Mouse (Mus musculus) forebrain, embryonic 15.5 days (tissue): ENCODE measurements around the gene Qk. TPM values are rescaled to one million over a fixed set of nuclear protein-coding genes. Genes with fewer than 3 reads are reported as not detected.

Experiments
- ATAC-seq: fragments of 200-750 bp; cut with Nextera tagmentation; replicated peaks from 2 replicates; pipeline ENCODE4 v1.8.0; 2017; ENCODE audit warnings: mild to moderate bottlenecking, moderate TSS enrichment, moderate library complexity
- H3K27ac ChIP-seq: fragments of 300-500 bp; sonication (generic); replicated peaks from 2 replicates; pipeline ENCODE4 v1.5.1; 2015; ENCODE audit warnings: mild to moderate bottlenecking, inconsistent platforms
- H3K27me3 ChIP-seq: fragments of 300-500 bp; sonication (generic); 2 replicates; pipeline ENCODE4 v1.6.1; 2015; ENCODE audit warnings: inconsistent platforms
- H3K36me3 ChIP-seq: fragments of 300-500 bp; sonication (generic); 2 replicates; pipeline ENCODE4 v1.6.1; 2015; ENCODE audit warnings: mild to moderate bottlenecking, inconsistent platforms
- H3K4me1 ChIP-seq: fragments of 300-500 bp; sonication (generic); 2 replicates; pipeline ENCODE4 v1.6.1; 2015; ENCODE audit warnings: inconsistent platforms
- H3K4me2 ChIP-seq: fragments of 300-500 bp; sonication (generic); replicated peaks from 2 replicates; pipeline ENCODE4 v1.6.1; 2015; ENCODE audit warnings: mild to moderate bottlenecking, inconsistent platforms
- H3K4me3 ChIP-seq: fragments of 300-500 bp; sonication (generic); 2 replicates; pipeline ENCODE4 v1.5.1; 2015; ENCODE audit warnings: mild to moderate bottlenecking, inconsistent platforms
- H3K9ac ChIP-seq: fragments of 300-500 bp; sonication (generic); replicated peaks from 2 replicates; pipeline ENCODE4 v1.6.1; 2015; ENCODE audit warnings: mild to moderate bottlenecking, inconsistent platforms
- H3K9me3 ChIP-seq: fragments of 300-500 bp; sonication (generic); 2 replicates; pipeline ENCODE4 v1.6.1; 2016; ENCODE audit warnings: inconsistent platforms
- WGBS: fragments of 180-500 bp; shearing (Covaris S2); methylation state at CpG from one replicate; pipeline ENCODE4 v1.1.7; 2015; ENCODE audit warnings: mixed read lengths; 5-methylcytosine and 5-hydroxymethylcytosine counted together
- polyA plus RNA-seq: library from polyadenylated mRNA; unstranded; fragments of >200 nt; fragmentation: Nextera tagmentation; extraction: Ambion mirVana; gene quantifications from 2 replicates; pipeline ENCODE4 v1.2.1, GENCODE M21; 2015

Gene Qk
- polyA plus RNA-seq, 1 experiment from 2014 or later: 45.4 TPM

- peak overlapping the region; percentile 92 for H3K27ac ChIP-seq
- WGBS: 61% methylated on average over 12 of the region's 12 CpGs
- H3K27me3 ChIP-seq: no peaks in the 10 kb centered on the region
- no peak overlapping the region for H3K4me2 ChIP-seq
- no peak overlapping the region for H3K9ac ChIP-seq
- no peak overlapping the region for H3K4me3 ChIP-seq
- H3K4me1 ChIP-seq: peaks cover 34% of the 10 kb centered on the region
- H3K36me3 ChIP-seq: no peaks in the 10 kb centered on the region
- no peaks in the 10 kb centered on the region for H3K9me3 ChIP-seq
- no peak for ATAC-seq
Observed at GRCm38 (mm10) chr17:10336558-10336957, 16.9 kb upstream of the Qk start.

GRCm38 (mm10) chr17:10335809-10336499, 16.3 kb upstream of the Qk start:
- no peaks in the 10 kb centered on the region for H3K9me3 ChIP-seq
- peak overlapping the region; percentile 52 for H3K4me2 ChIP-seq
- no peaks in the 10 kb centered on the region for H3K36me3 ChIP-seq
- WGBS: 10% methylated on average over 16 of the region's 16 CpGs
- peak; percentile 39 for ATAC-seq
- H3K4me1 ChIP-seq: peaks cover 34% of the 10 kb centered on the region
- H3K4me3 ChIP-seq: peak overlapping the region; percentile 48
- H3K9ac ChIP-seq: peak overlapping the region; percentile 58
- H3K27me3 ChIP-seq: no peaks in the 10 kb centered on the region
- H3K27ac ChIP-seq: peak overlapping the region; percentile 92

GRCm38 (mm10) chr17:10334957-10335690, 15.5 kb upstream of the Qk start:
- Histone ChIP-seq H3K27me3 (no peaks in the 10 kb centered on the region), H3K9ac (peak overlapping the region; percentile 58), H3K27ac (peak overlapping the region; percentile 92), H3K36me3 (no peaks in the 10 kb centered on the region), H3K9me3 (no peaks in the 10 kb centered on the region), H3K4me1 (peaks cover 36% of the 10 kb centered on the region), H3K4me2 (peak overlapping the region; percentile 52), H3K4me3 (peak overlapping the region; percentile 48)
- under 1% methylated on average over 31 of the region's 31 CpGs for whole genome bisulfite sequencing
- peak; percentile 95 for ATAC-seq

GRCm38 (mm10) chr17:10334481-10334880, 14.8 kb upstream of the Qk start:
- peak overlapping the region; percentile 52 for H3K4me2 ChIP-seq
- peak overlapping the region; percentile 48 for H3K4me3 ChIP-seq
- no peaks in the 10 kb centered on the region for H3K9me3 ChIP-seq
- H3K36me3 ChIP-seq: no peaks in the 10 kb centered on the region
- peak overlapping the region; percentile 92 for H3K27ac ChIP-seq
- 4% methylated on average over 1 of the region's 1 CpGs for WGBS
- ATAC-seq: peak; percentile 3; the same call in 1 of the 2 replicates
- H3K27me3 ChIP-seq: no peaks in the 10 kb centered on the region
- peak overlapping the region; percentile 58 for H3K9ac ChIP-seq
- peaks cover 38% of the 10 kb centered on the region for H3K4me1 ChIP-seq

- no peak for ATAC-seq
- no peak overlapping the region for H3K4me3 ChIP-seq
- H3K4me1 ChIP-seq: peaks cover 38% of the 10 kb centered on the region
- H3K4me2 ChIP-seq: no peak overlapping the region
- H3K9ac ChIP-seq: no peak overlapping the region
- no peaks in the 10 kb centered on the region for H3K27me3 ChIP-seq
- peak overlapping the region; percentile 41; the same call in 1 of the 2 replicates for H3K27ac ChIP-seq
- no peaks in the 10 kb centered on the region for H3K36me3 ChIP-seq
- no peaks in the 10 kb centered on the region for H3K9me3 ChIP-seq
- WGBS: 92% methylated on average over 8 of the region's 8 CpGs
Observed at GRCm38 (mm10) chr17:10333321-10333720, 13.7 kb upstream of the Qk start.

GRCm38 (mm10) chr17:10332127-10332526, 12.5 kb upstream of the Qk start:
- peaks cover 33% of the 10 kb centered on the region for H3K4me1 ChIP-seq
- no peaks in the 10 kb centered on the region for H3K9me3 ChIP-seq
- no peaks in the 10 kb centered on the region for H3K27me3 ChIP-seq
- no peak overlapping the region for H3K9ac ChIP-seq
- no peak overlapping the region for H3K4me2 ChIP-seq
- H3K4me3 ChIP-seq: no peak overlapping the region
- H3K36me3 ChIP-seq: no peaks in the 10 kb centered on the region
- ATAC-seq: no peak
- no peak overlapping the region for H3K27ac ChIP-seq
- WGBS: 69% methylated on average over 3 of the region's 3 CpGs

GRCm38 (mm10) chr17:10329461-10329860, 9.8 kb upstream of the Qk start:
- no peak overlapping the region for H3K27ac ChIP-seq
- no peak overlapping the region for H3K4me3 ChIP-seq
- no peak for ATAC-seq
- peaks cover 5% of the 10 kb centered on the region; the same call in 1 of the 2 replicates for H3K36me3 ChIP-seq
- H3K4me1 ChIP-seq: peaks cover 13% of the 10 kb centered on the region
- H3K9me3 ChIP-seq: no peaks in the 10 kb centered on the region
- H3K27me3 ChIP-seq: no peaks in the 10 kb centered on the region
- no peak overlapping the region for H3K4me2 ChIP-seq
- 57% methylated on average over 5 of the region's 5 CpGs for WGBS
- H3K9ac ChIP-seq: no peak overlapping the region

- Histone ChIP-seq H3K4me1 (peaks cover 7% of the 10 kb centered on the region), H3K36me3 (peaks cover 5% of the 10 kb centered on the region; the same call in 1 of the 2 replicates), H3K27me3 (no peaks in the 10 kb centered on the region), H3K4me2 (no peak overlapping the region), H3K9ac (no peak overlapping the region), H3K27ac (no peak overlapping the region), H3K9me3 (no peaks in the 10 kb centered on the region), H3K4me3 (no peak overlapping the region)
- no peak for ATAC-seq
- WGBS: 90% methylated on average over 9 of the region's 9 CpGs
Observed at GRCm38 (mm10) chr17:10328544-10329100, 9.0 kb upstream of the Qk start.

- no peaks in the 10 kb centered on the region for H3K9me3 ChIP-seq
- no peak overlapping the region for H3K27ac ChIP-seq
- 71% methylated on average over 5 of the region's 5 CpGs for WGBS
- H3K4me3 ChIP-seq: no peak overlapping the region
- H3K27me3 ChIP-seq: no peaks in the 10 kb centered on the region
- H3K9ac ChIP-seq: no peak overlapping the region
- peaks cover 7% of the 10 kb centered on the region for H3K4me1 ChIP-seq
- no peak overlapping the region for H3K4me2 ChIP-seq
- no peak for ATAC-seq
- peaks cover 5% of the 10 kb centered on the region; the same call in 1 of the 2 replicates for H3K36me3 ChIP-seq
Observed at GRCm38 (mm10) chr17:10327584-10328210, 8.0 kb upstream of the Qk start.

GRCm38 (mm10) chr17:10326596-10327045, 7.0 kb upstream of the Qk start:
- Histone ChIP-seq H3K4me2 (no peak overlapping the region), H3K36me3 (peaks cover 5% of the 10 kb centered on the region; the same call in 1 of the 2 replicates), H3K4me1 (peaks cover 12% of the 10 kb centered on the region), H3K9ac (no peak overlapping the region), H3K4me3 (no peak overlapping the region), H3K27me3 (no peaks in the 10 kb centered on the region), H3K9me3 (no peaks in the 10 kb centered on the region), H3K27ac (no peak overlapping the region)
- 77% methylated on average over 3 of the region's 3 CpGs for WGBS
- no peak for ATAC-seq

GRCm38 (mm10) chr17:10325921-10326320, 6.3 kb upstream of the Qk start:
- Histone ChIP-seq H3K9me3 (no peaks in the 10 kb centered on the region), H3K4me2 (no peak overlapping the region), H3K27ac (no peak overlapping the region), H3K9ac (no peak overlapping the region), H3K36me3 (peaks cover 5% of the 10 kb centered on the region; the same call in 1 of the 2 replicates), H3K27me3 (no peaks in the 10 kb centered on the region), H3K4me1 (peaks cover 18% of the 10 kb centered on the region), H3K4me3 (no peak overlapping the region)
- WGBS: 91% methylated on average over 4 of the region's 4 CpGs
- no peak for ATAC-seq

GRCm38 (mm10) chr17:10321754-10322153, 2.1 kb upstream of the Qk start:
- ATAC-seq: no peak
- no peak overlapping the region for H3K27ac ChIP-seq
- peaks cover 5% of the 10 kb centered on the region; the same call in 1 of the 2 replicates for H3K36me3 ChIP-seq

More at GRCm38 (mm10) chr17:10321754-10322153, 2.1 kb upstream of the Qk start:
- H3K9ac ChIP-seq: no peak overlapping the region
- no peaks in the 10 kb centered on the region for H3K9me3 ChIP-seq
- H3K4me3 ChIP-seq: no peak overlapping the region
- peaks cover 18% of the 10 kb centered on the region for H3K4me1 ChIP-seq
- H3K4me2 ChIP-seq: peak overlapping the region; percentile 32
- 58% methylated on average over 4 of the region's 4 CpGs for WGBS
- no peaks in the 10 kb centered on the region for H3K27me3 ChIP-seq
